Mouse (Mus musculus): Measurements from ENCODE around the gene Neurl4. TPM values are rescaled to one million over a fixed set of nuclear protein-coding genes. Genes with fewer than 3 reads are reported as not detected.

Gene Neurl4
- polyA plus RNA-seq, 1 experiment = 32.4 TPM

GRCm38 (mm10) chr11:69909174-69909573 is 8.3 kb downstream of the Neurl4 start:
- H3K4me3 ChIP-seq (ENCODE audit: low read depth, low read length) = no peak overlapping the region
- TF ChIP-seq POLR2A (IDR thresholded peaks at IDR 0.05; ENCODE audit: insufficient read depth, low read length) (no peak), CTCF (IDR thresholded peaks at IDR 0.05; ENCODE audit: low read depth, low read length) (no peak), EP300 (IDR thresholded peaks at IDR 0.05; ENCODE audit: insufficient read depth, low read depth, low read length) (no peak)
- no peaks in the 10 kb centered on the region for H3K4me1 ChIP-seq (ENCODE audit: control insufficient read depth, insufficient read depth, low read length)
- H3K36me3 ChIP-seq (ENCODE audit: control insufficient read depth, insufficient read depth, low read length, poor library complexity, severe bottlenecking) = peaks cover 37% of the 10 kb centered on the region
- H3K9ac ChIP-seq (ENCODE audit: low read depth, poor library complexity, severe bottlenecking) = no peak overlapping the region
- no peaks in the 10 kb centered on the region for H3K27me3 ChIP-seq (ENCODE audit: control insufficient read depth, insufficient read depth, low read length, poor library complexity, severe bottlenecking)
- no peak overlapping the region for H3K27ac ChIP-seq (ENCODE audit: insufficient read depth, low read length)
- H3K9me3 ChIP-seq (replicated peaks; ENCODE audit: control insufficient read depth, insufficient read depth, low read length, poor library complexity, severe bottlenecking) = no peaks in the 10 kb centered on the region

GRCm38 (mm10) chr11:69910177-69910576 is 9.3 kb downstream of the Neurl4 start:
- Histone ChIP-seq H3K4me3 (ENCODE audit: low read depth, low read length) (no peak overlapping the region), H3K36me3 (ENCODE audit: control insufficient read depth, insufficient read depth, low read length, poor library complexity, severe bottlenecking) (peaks cover 35% of the 10 kb centered on the region), H3K4me1 (ENCODE audit: control insufficient read depth, insufficient read depth, low read length) (no peaks in the 10 kb centered on the region), H3K27me3 (ENCODE audit: control insufficient read depth, insufficient read depth, low read length, poor library complexity, severe bottlenecking) (no peaks in the 10 kb centered on the region), H3K9ac (ENCODE audit: low read depth, poor library complexity, severe bottlenecking) (no peak overlapping the region), H3K9me3 (replicated peaks; ENCODE audit: control insufficient read depth, insufficient read depth, low read length, poor library complexity, severe bottlenecking) (no peaks in the 10 kb centered on the region), H3K27ac (ENCODE audit: insufficient read depth, low read length) (no peak overlapping the region)
- no peak for TF ChIP-seq CTCF (IDR thresholded peaks at IDR 0.05; ENCODE audit: low read depth, low read length)
- no peak for TF ChIP-seq EP300 (IDR thresholded peaks at IDR 0.05; ENCODE audit: insufficient read depth, low read depth, low read length)
- no peak for TF ChIP-seq POLR2A (IDR thresholded peaks at IDR 0.05; ENCODE audit: insufficient read depth, low read length)

GRCm38 (mm10) chr11:69910781-69911560 is 10.1 kb downstream of the Neurl4 start:
- Histone ChIP-seq H3K9ac (ENCODE audit: low read depth, poor library complexity, severe bottlenecking) (no peak overlapping the region), H3K36me3 (ENCODE audit: control insufficient read depth, insufficient read depth, low read length, poor library complexity, severe bottlenecking) (peaks cover 31% of the 10 kb centered on the region), H3K27me3 (ENCODE audit: control insufficient read depth, insufficient read depth, low read length, poor library complexity, severe bottlenecking) (no peaks in the 10 kb centered on the region), H3K27ac (ENCODE audit: insufficient read depth, low read length) (no peak overlapping the region), H3K4me1 (ENCODE audit: control insufficient read depth, insufficient read depth, low read length) (no peaks in the 10 kb centered on the region), H3K4me3 (ENCODE audit: low read depth, low read length) (no peak overlapping the region), H3K9me3 (replicated peaks; ENCODE audit: control insufficient read depth, insufficient read depth, low read length, poor library complexity, severe bottlenecking) (no peaks in the 10 kb centered on the region)
- TF ChIP-seq POLR2A (IDR thresholded peaks at IDR 0.05; ENCODE audit: insufficient read depth, low read length) = no peak
- TF ChIP-seq EP300 (IDR thresholded peaks at IDR 0.05; ENCODE audit: insufficient read depth, low read depth, low read length) = no peak
- no peak for TF ChIP-seq CTCF (IDR thresholded peaks at IDR 0.05; ENCODE audit: low read depth, low read length)

DNA sequence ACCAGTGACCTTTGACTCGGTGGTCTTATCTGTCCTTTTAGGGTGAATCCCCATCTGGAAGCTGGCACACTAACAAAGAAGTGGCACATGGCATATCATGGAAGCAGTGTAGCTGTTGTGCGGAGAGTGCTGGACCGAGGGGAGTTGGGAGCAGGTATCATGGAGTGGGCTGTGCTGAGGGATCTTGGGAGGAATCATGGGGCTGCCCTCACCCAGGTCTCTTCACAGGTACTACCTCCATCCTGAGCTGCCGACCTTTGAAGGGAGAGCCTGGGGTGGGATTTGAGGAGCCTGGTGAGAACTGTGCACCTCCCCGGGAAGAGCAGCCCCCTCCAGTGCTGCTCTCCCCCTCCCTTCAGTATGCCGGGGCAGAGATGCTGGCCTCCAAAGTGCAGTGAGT is 10.8 kb downstream of the Neurl4 start:
- no peaks in the 10 kb centered on the region for H3K27me3 ChIP-seq (ENCODE audit: control insufficient read depth, insufficient read depth, low read length, poor library complexity, severe bottlenecking)
- H3K4me1 ChIP-seq (ENCODE audit: control insufficient read depth, insufficient read depth, low read length) = no peaks in the 10 kb centered on the region
- H3K9ac ChIP-seq (ENCODE audit: low read depth, poor library complexity, severe bottlenecking) = no peak overlapping the region
- peaks cover 37% of the 10 kb centered on the region for H3K36me3 ChIP-seq (ENCODE audit: control insufficient read depth, insufficient read depth, low read length, poor library complexity, severe bottlenecking)
- no peak overlapping the region for H3K27ac ChIP-seq (ENCODE audit: insufficient read depth, low read length)
- no peaks in the 10 kb centered on the region for H3K9me3 ChIP-seq (replicated peaks; ENCODE audit: control insufficient read depth, insufficient read depth, low read length, poor library complexity, severe bottlenecking)
- H3K4me3 ChIP-seq (ENCODE audit: low read depth, low read length) = no peak overlapping the region
- TF ChIP-seq CTCF (IDR thresholded peaks at IDR 0.05; ENCODE audit: low read depth, low read length) (no peak), POLR2A (IDR thresholded peaks at IDR 0.05; ENCODE audit: insufficient read depth, low read length) (no peak), EP300 (IDR thresholded peaks at IDR 0.05; ENCODE audit: insufficient read depth, low read depth, low read length) (no peak)

DNA sequence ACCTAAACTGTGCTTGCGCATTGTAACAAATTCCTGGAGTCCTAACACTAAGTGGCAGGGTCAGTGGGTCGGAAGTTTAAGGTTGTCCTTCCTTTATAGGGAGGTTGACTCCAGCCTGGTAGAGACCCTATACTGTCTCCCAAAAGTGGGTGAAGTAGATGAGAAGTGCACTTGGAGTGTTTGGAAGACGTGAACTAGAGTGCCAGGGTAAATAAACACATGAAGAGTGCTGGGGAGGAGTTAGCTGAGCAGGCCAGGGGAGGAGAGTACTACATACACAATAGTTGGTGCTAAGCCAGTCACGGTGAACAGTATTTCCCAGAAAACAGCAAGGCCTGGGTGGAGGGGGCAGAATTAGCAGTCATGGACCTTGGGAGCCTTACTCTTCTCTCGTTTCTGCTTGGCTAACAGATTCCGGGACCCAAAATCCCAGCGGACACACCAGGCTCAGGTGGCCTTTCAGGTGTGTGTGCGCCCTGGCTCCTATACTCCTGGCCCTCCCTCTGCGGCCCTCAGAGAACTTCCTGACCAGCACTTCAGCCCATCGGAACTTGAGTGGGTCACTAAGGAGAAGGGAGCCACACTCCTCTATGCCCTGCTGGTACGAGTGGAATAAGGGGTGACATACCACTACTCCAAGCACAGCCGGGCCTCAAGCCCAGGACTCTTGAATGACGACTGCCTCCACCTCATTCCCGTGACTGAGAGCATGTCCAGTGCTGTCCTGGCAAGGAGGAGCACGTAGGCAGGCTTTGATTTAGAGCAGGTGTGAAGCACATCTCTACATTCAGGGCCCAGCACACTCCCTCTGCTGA is 12.1 kb downstream of the Neurl4 start:
- Histone ChIP-seq H3K9ac (ENCODE audit: low read depth, poor library complexity, severe bottlenecking) (peak overlapping the region; percentile 71), H3K9me3 (replicated peaks; ENCODE audit: control insufficient read depth, insufficient read depth, low read length, poor library complexity, severe bottlenecking) (no peaks in the 10 kb centered on the region), H3K27ac (ENCODE audit: insufficient read depth, low read length) (no peak overlapping the region), H3K4me3 (ENCODE audit: low read depth, low read length) (peak overlapping the region; percentile 83), H3K27me3 (ENCODE audit: control insufficient read depth, insufficient read depth, low read length, poor library complexity, severe bottlenecking) (no peaks in the 10 kb centered on the region), H3K36me3 (ENCODE audit: control insufficient read depth, insufficient read depth, low read length, poor library complexity, severe bottlenecking) (peaks cover 38% of the 10 kb centered on the region), H3K4me1 (ENCODE audit: control insufficient read depth, insufficient read depth, low read length) (no peaks in the 10 kb centered on the region)
- TF ChIP-seq CTCF (IDR thresholded peaks at IDR 0.05; ENCODE audit: low read depth, low read length) = no peak
- no peak for TF ChIP-seq EP300 (IDR thresholded peaks at IDR 0.05; ENCODE audit: insufficient read depth, low read depth, low read length)
- TF ChIP-seq POLR2A (IDR thresholded peaks at IDR 0.05; ENCODE audit: insufficient read depth, low read length) = no peak
